Mouse (Mus musculus): ENCODE measurements around the gene Iqck.
A peak's percentile ranks its signal among the peaks of the same experiment; 100 is the strongest.

Gene Iqck

DNA sequence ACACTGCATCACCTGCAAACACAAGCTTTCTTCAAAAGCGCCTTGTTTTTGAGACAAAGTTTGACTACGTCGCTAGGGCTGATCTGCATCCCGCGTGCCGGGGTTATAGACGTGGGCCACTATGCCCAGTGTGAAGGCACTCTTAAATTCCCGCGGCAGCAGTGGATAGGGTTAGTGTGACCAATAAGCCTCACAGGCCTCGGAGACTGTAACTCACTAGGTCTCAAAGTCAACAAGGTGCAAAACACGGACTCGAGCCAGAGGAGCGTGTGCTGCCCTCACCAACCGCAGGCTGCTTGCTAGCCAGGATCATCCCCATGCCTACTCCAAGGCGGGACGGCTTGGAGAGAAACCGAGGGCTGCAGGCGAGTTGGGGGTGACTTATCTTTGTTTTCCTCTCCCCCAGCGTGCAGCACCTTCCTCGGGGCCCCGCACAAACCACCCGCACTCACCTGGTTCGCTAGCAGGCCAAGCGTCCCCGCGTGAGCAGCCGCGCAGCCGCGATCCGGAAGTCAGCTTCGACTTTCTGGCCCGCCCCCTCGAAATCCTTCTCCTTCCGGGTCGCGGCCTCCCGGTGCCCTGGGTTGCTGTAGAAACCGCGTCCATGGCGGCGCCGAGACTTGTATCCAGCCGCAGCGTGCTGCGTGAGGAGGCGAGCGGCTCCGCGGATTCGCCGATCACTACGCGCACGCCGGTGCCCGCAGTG lies at the start of gene Iqck:
Iqck (plus strand) TSS at position 582 of the 706 bp plus-strand sequence.
- DNase-seq (ENCODE audit: low spot score in 2 of 2) = peak; percentile 81 to 91

DNA sequence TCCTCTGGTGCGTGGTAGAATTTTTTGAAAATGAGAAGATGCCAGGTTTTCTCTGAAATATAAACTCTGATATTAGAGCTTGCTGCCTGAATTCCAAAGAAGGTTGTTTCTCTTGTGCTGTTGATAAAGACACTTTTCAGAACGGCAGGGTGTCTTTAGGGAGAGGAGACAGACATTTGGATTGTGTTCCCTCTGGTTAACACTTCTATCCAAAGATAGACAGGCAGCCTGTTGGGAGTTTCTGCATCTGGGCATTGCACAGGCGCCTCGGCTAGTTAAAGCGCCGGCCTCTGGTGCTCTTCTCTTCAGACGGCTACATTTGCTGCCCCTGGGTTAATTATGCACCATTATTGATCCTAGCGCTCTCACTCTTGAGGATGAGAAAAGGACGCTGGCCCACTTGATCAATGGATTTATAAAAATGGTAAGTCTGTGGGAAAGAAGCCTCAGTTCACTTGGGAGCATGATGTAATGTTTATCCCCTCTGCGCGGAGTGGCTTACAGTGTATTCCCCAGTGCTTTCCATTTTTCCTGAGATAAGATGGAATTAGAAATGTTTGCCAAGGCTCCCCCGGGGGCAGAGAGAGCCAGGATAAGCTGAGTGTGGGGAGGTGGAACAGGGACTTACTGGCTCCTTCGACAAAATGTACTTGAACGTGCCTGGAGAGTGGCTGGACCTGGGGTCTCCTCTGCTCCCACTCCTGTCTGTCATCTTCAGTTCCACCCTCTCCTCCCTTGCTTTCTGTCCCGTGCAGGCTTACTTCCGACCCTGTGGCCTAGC lies 48.7 kb upstream of the Iqck start:
- no peak for DNase-seq (ENCODE audit: low spot score in 2 of 2)

DNA sequence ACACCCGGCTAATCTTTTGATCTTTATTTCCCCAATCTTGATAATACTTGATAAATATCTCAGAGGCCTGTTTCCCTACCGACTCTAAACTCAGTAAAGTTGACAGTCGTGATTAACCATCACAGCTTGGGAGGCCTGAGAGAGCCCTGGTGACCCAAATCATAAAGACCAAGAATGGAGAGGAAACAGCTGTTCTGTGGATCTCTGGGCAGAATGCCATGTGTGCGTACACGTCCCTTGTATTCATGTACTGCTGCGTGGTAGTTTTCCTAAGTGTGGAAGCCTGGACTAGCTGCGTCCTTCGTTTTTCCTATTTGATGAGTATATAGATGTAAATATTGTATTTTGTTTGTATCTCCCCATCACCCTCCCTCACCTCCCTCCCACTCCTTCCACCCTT lies 47.7 kb upstream of the Iqck start:
- DNase-seq (ENCODE audit: low spot score in 2 of 2) = no peak

DNA sequence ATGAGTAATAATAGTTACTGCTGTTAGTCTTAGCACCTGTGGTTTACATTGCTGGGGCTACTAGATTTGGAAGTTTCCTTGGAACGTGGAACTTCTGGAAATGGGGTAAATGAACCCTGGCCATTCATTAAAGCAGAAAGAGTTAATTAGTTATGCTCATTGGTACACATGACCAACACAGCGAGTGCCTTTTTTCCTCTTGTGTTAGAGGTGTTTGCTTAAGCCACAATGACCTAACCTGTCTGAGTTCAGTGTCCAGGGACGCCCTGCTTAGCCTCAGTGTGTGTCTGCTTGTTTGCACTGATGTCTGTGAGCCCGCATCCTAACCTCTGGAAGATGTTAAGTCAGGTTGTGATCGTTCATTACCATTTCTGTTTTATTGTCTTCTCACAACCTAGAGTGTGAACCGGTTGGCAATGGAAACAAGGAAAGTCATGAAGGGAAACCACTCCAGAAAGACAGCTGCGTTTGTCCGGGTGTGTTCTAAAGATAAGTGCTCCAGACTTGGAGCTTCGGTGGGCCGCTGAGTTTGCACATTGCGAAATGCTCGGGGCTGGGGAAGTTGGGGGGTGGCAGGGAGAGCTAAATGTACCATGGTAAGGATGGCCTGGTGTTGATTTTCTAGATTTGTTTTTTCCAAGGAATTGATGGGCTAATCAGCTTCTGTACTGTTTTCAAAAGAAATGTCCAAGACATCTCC lies 44.0 kb upstream of the Iqck start:
- DNase-seq (ENCODE audit: low spot score in 2 of 2) = no peak

DNA sequence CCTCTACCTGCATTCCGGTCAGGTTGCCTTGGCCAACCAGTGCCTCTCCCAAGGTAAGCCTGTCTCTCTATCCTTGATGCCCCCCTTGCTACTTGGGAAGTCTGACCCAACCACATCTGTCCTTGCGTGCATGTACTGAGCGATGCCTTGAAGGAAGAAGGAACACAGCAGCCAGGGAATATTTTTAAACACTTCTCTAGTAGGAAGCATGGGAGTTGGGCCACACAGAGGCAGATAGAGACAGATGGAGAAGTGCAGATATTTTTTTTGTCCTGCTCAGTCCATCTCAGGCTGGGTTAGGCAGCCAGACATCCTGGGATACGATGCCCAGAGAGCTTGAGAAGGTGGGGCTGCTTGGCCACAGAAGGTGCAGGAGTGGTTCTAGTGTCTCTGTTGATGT lies 42.0 kb upstream of the Iqck start:
- DNase-seq (ENCODE audit: low spot score in 2 of 2) = no peak

DNA sequence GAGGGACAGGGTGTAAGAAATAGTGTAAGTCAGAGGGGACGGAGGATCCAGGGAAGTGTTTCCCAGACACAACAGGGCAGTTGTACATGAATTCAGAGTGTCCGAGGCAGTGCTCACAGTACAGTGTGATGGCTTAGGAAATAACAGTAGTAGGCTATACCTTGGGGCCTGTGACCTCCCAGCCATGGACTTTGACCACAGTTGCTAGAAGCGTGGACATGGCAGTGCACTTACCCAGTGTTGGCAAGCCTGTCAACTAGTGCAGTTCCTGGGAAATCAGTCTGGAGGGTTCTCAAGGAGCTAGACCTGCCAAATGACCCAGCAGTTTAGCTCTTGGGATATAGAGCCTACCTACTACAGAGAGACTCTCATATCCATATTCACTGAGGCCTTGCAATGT lies 39.3 kb upstream of the Iqck start:
- DNase-seq (ENCODE audit: low spot score in 2 of 2) = no peak

DNA sequence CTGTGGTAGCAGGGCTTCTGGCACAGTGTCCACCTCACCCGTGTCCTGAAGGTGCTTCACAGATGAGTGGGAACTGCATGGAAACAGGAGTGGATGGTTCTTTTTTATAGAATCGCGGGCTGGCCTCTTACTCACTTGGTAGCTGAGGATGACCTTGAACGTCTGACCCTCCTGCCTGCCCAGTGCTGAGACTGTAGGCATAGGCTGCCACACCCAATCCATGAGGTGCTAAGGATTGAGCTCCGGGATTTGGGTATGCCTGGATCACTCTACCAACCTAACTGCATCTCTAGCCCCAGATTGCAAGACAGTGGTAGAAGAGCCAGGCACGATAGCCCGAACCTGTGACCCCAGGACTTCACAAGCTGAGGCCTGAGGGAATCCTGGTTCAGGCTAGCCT lies 37.8 kb upstream of the Iqck start:
- DNase-seq (ENCODE audit: low spot score in 2 of 2) = no peak

DNA sequence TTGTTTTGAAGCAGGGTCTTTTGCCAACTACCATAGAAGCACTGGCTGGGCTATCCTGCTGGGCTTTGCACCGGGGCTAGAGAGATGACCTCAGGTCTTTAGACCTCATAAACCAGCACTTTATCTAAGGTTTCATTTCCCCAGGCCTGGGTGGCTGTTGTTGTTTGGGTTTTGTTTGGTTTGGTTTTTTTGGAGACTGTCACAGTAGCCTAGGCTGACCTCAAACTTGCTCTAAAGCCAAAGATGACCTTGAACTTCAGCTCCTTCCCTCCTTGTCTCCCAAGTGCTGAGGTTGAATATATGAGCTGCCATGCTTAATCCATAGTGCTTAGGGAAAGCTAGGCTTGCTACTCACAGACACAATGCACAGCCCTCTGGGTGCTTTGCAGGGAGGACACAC lies 35.9 kb upstream of the Iqck start:
- DNase-seq (ENCODE audit: low spot score in 2 of 2) = no peak

DNA sequence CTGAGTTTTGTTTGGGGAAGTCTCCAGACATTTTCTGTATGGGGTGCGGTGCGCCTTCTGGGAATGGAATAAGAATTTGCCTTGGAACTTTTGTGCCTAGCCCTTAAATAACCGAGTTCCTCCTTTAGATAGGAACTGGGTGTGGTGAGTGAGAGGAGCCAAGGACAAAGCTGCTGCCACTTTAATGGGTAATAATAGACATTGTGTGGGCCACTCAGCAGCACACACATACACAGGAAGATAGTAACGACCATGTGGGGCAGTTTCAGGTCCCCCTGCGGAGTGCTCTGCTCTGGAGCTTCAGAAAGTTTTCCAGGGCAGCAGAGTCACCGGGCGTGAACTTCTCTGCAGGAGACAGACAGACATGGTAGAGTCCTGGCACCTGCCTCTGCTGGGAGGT lies 34.2 kb upstream of the Iqck start:
- no peak for DNase-seq (ENCODE audit: low spot score in 2 of 2)

DNA sequence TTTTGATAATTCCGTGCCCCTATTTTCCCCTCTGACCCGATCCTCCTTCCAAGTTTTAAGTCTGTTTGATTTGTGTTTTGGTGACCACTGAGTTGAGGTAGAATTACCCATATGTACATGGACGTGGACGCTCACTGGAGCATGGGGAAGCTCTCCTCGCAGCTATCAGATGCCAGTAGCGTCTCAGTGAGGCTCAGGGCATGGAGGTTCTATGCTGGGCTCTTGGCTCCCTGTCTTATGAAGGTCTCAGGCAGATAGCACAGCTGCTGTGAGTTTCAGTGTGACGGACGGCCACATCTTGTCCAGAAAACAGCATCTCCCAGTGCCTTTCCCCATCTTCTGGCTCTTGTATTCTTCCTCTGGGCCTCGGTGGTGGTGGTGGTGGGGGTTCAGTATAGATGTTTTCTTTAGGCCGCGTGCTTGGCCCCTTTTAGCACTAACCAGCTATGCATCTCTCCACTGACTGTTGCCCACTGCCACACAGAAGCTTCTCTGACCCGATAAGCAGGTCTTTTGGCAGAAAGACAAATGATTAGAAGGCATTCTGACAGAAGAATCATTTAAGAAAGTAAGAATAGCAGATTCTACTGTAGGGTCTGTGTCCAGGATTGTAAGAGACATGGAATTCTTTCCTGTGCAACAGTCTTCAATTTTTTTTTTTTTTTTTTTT lies 33.5 kb upstream of the Iqck start:
- no peak for DNase-seq (ENCODE audit: low spot score in 2 of 2)

DNA sequence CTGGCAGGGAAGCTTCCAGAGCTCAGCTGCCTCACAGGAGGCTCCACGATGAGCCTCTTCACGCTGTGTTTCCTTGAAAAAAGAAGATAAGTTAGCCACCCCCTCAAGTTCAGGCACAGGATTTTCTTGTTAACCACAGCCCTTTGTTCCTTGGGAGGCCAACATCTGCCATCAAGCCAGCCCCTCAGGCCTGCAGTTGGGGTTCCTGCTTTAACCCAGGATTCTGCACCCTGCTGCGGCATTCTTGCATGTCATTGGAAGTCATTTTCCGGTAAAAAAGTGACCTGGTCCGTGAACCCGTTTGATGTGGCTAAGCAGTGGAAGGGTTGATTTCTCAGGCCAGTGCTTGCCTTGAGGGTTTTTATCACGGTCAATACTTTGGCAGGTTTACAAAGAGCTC lies 31.1 kb upstream of the Iqck start:
- no peak for DNase-seq (ENCODE audit: low spot score in 2 of 2)

DNA sequence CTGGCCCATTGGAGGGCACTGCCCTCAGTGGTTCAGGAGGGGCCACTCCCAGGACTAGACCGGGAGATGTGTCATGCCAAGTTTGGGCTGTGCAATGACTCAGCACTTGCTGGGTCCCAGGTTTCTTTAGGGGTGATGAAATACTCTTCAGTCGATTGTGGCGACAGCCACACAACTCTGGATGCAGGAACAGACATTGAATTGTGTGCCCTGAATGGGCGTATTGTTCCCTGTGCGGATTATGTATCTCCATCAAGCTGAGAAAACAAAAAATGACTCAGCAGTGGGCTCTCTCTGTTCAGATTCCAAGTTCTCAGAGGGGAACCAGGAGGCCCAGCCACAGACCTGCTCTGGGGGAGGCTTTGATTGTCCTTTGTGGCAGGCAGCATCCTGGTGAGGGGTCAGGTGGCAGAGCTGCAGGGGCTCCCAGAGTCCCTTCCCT lies 27.6 kb upstream of the Iqck start:
- peak in 1 of 2 experiments; percentile 36 for DNase-seq (ENCODE audit: low spot score in 2 of 2)

DNA sequence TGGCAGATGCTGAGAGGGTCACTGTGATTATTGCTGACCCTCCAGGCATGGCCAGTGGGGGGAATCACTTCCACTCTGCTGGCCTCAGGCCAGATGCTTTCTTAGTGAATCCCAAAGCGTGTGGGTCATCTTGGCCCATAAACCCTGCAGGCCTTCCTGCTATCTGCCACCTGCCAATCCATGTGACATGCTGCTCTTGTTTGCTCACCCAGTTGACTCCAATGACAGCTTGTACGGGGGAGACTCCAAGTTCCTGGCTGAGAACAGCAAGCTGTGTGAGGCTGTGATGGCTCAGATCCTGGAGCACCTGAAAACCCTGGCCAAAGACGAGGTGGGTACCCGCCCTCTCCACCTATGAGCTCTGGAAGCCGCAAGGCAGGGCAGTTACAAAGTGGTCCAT lies 17.7 kb upstream of the Iqck start:
- DNase-seq (ENCODE audit: low spot score in 2 of 2) = no peak

DNA sequence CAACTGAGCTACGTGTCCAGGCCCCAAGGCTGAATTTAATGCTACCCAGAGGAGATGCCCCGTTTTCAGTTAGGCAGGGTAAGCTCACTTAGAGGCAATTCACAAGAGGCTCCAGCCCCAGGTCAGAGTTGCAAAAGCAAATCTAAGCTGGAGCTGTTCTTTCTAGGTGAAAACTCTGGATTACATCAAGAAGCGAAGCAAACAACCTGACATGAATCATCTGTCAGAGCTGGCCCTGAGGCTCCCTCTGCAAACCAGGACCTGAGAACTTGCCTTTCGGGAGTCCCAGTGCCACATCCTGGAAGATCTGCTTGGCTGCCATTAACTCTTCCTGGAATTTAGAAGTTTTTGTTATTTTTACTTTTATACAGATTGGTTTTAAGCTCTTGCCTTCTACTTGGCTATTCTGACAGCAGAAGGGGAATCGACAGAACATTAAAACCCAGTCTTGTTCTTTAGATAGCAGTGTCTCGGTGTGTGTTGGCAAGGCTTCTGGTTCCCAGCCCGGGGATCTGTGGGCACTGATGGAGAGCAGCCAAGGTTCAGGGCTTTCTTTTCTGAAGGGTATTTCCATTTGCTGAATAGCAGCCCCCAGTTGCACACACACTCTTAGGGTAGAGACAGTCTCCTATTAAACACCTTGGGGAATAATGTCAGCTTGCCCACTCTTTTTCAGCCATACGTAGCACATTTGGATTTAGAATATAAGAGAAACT lies 14.4 kb upstream of the Iqck start:
- DNase-seq (ENCODE audit: low spot score in 2 of 2) = peak in 1 of 2 experiments; percentile 44

DNA sequence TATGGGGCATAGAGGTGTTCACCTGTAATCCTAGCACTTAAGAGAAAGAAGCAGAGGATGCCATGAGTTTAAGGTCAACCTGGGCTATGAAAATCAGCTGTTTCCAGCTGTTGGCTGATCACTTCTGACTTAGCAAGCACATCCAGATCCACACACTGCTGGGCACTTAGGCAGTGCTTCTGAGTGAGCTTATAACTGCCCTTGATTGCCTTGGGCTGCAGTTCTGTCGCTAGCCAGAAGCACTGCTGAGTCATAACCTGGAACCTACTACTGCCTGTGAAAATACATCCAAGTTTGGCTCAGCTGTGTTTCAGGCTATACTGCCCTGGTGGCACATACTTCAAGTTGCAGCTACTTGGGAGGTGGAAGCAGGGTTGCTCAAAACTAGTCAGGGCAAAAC lies 13.8 kb upstream of the Iqck start:
- peak in 1 of 2 experiments; percentile 29 for DNase-seq (ENCODE audit: low spot score in 2 of 2)

DNA sequence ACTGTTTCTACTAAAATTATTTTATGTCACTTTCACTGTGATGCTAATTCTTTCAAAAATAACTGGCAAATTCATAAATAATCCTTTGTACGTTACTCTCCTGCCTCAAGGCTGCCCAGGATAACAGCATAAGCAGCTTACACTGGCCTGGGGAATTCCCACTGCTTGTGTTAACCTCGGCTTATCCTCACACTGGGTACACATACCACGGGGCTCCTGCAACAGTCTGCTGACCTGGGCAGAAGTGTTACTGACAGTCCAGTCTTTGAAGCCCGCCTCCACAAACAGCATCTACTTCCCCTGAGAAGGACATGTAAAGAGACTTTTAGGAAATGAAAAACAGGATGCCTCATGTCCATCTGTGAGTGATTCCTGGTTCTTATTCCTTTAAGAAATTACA lies 12.6 kb upstream of the Iqck start:
- no peak for DNase-seq (ENCODE audit: low spot score in 2 of 2)

DNA sequence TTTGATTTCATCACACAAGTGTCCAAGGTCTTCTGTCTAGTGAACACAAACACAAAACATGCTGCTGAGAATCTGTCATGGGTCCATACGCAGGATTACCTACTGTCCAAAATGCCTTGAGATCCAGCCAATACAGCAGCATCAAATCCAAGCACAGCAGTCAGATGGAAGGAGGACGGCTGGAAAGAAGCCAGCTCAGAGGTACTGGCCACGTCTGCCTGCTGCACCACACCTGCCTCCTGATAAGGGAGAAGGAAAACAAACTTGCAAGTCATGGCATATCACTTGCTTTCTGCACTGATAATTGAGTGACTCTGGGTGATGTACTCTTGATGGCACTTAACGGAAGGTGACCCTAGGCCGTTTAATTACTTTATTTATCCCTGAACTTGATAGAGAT lies 10.4 kb upstream of the Iqck start:
- no peak for DNase-seq (ENCODE audit: low spot score in 2 of 2)

DNA sequence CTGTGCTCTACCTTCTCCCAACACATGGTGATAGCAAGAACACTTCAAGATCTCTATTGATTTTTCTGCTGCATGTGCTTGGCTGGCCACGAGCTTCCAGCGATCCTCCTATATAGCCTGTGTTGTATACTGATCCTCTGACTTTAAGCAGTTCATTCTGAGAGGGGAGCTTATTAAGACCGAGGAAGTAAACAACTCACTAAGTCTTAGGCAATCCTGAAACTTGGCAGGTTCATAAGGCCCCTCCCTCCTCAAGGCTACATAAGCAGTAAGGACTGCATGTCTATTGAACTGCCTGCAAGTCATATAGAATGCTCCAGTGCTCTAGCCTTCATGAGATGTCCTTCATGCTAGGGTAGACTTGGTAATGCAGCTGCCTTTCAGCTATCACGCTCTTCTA lies 9.2 kb upstream of the Iqck start:
- DNase-seq (ENCODE audit: low spot score in 2 of 2) = no peak

DNA sequence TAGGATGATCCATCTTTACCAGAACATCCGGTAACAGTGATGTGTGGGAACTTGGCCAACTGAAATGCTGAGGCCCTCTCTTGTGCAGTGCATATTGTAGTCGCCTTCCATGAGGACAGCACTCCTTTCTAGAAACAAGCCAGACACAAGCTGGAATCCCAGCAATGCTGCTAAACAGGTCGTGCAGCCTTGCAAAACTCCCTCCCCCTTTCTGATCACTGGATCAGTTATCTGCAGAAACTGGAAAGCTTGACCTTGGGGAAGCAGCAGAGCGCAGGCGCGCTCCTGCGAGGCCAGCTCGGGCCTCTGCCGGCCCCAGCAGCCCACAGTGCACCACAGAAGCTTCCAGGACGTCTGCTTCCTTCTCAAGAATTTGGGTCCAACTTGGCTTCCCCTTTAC lies 6.8 kb upstream of the Iqck start:
- no peak for DNase-seq (ENCODE audit: low spot score in 2 of 2)

DNA sequence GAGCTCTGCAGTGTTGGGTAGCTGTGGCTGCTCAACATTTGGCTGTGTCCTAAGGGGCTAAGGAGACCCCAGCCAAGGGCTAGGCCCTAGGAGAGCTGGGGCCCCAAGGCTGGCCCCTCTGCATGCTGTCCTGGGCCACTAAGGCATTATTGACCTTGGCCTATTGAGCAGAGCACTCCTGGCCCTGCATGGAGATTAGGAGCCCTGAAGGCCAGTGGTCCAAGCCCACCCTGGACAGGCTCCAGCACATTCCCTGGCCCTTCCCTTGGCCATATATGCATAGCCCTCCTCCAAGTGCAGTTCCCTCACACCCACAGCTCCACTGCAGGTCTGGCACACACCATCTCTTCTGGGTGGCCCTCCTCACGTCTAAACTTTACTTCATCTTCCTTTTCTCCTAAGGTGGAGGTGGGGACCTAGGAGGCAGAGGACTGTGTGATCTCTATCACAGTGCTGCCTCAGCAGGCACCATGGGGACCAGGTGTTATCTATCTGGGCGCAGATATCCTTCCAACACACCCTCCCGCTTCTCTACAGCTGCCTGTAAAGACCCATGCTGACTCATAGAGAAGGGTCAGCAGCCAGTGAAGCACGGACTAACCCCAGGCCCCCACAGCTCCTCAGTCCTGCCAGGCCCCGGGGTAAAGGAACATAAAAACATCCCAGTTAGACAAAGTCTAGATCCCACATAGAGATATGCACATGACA lies 5.9 kb upstream of the Iqck start:
- no peak for DNase-seq (ENCODE audit: low spot score in 2 of 2)
